Mouse (Mus musculus): ENCODE data around the gene Rnf2.

- TF ChIP-seq POLR2A (IDR thresholded peaks at IDR 0.05; ENCODE audit: borderline replicate concordance, extremely low read depth, low read depth, low read length) (no peak), CTCF (IDR thresholded peaks at IDR 0.05; ENCODE audit: insufficient read depth, low read length) (no peak)
These were observed 71.4 kb downstream of the Rnf2 start for GRCm38 (mm10) chr1:151429316-151429715.

All from lung, adult 2 months (tissue).